Mouse (Mus musculus) ES-E14 (cell line): Measurements from ENCODE around the gene Abhd5. TPM values are rescaled to one million over a fixed set of nuclear protein-coding genes. Genes with fewer than 3 reads are reported as not detected.

ENCODE experiments used
- DNase-seq: peaks from one replicate; pipeline ENCODE4 v3.0.0-alpha.2; 2013; ENCODE audit warnings: low read depth, low spot score
- H3K27ac ChIP-seq: 2 replicates; pipeline ENCODE4 v1.5.1; 2012; ENCODE audit warnings: low read depth, mild to moderate bottlenecking, low read length, moderate library complexity, mixed read lengths; ENCODE audit not compliant: poor library complexity, insufficient read depth, severe bottlenecking
- H3K36me3 ChIP-seq: 2 replicates; pipeline ENCODE4 v1.6.1; 2012; ENCODE audit warnings: mild to moderate bottlenecking, low read length, moderate library complexity, mixed read lengths; ENCODE audit not compliant: control insufficient read depth, poor library complexity, insufficient read depth, severe bottlenecking
- H3K4me1 ChIP-seq, 2 experiments: fragments of 150-350 bp in 1 of 2; sonication (generic) in 1 of 2; 2 replicates each; pipeline ENCODE4 v1.6.1; 2012; ENCODE audit warnings: low read length in 2 of 2, mild to moderate bottlenecking in 1 of 2, mixed read lengths in 1 of 2; ENCODE audit not compliant: control insufficient read depth in 2 of 2, insufficient read depth in 2 of 2, poor library complexity in 1 of 2
- H3K4me3 ChIP-seq, 2 experiments: fragments of 150-350 bp in 1 of 2; sonication (generic) in 1 of 2; 2 replicates each; pipeline ENCODE4 v1.5.1; 2012; ENCODE audit warnings: low read length in 2 of 2, low read depth in 1 of 2, mild to moderate bottlenecking in 1 of 2, mixed read lengths in 1 of 2; ENCODE audit not compliant: insufficient read depth in 1 of 2, poor library complexity in 1 of 2, severe bottlenecking in 1 of 2
- H3K9ac ChIP-seq: 2 replicates; pipeline ENCODE4 v1.6.1; 2012; ENCODE audit warnings: low read depth, mild to moderate bottlenecking, low read length, mixed read lengths; ENCODE audit not compliant: poor library complexity, insufficient read depth, severe bottlenecking
- H3K9me3 ChIP-seq: fragments of 150-350 bp; sonication (generic); 2 replicates; pipeline ENCODE4 v1.6.1; 2012; ENCODE audit warnings: low read depth, mild to moderate bottlenecking, low read length; ENCODE audit not compliant: control insufficient read depth, insufficient read depth
- CHD2 ChIP-seq: IDR thresholded peaks from 2 replicates; pipeline ENCODE4 v1.6.1; 2014; ENCODE audit warnings: mild to moderate bottlenecking, low read depth, low read length, inconsistent platforms
- HCFC1 ChIP-seq: IDR thresholded peaks from 2 replicates; pipeline ENCODE4 v1.6.1; 2012; ENCODE audit warnings: low read length, inconsistent platforms, borderline replicate concordance; ENCODE audit not compliant: insufficient read depth
- MAFK ChIP-seq: IDR thresholded peaks from 2 replicates; pipeline ENCODE4 v1.6.1; 2014; ENCODE audit warnings: mild to moderate bottlenecking, low read depth, low read length, inconsistent platforms; ENCODE audit not compliant: insufficient read depth
- ZC3H11A ChIP-seq: IDR thresholded peaks from 2 replicates; pipeline ENCODE4 v1.6.1; 2012; ENCODE audit warnings: low read depth, mild to moderate bottlenecking, inconsistent platforms, low read length, borderline replicate concordance
- ZNF384 ChIP-seq: IDR thresholded peaks from 2 replicates; pipeline ENCODE4 v1.6.1; 2012; ENCODE audit warnings: low read depth, low read length, inconsistent platforms
- in situ Hi-C, 2 experiments: fragments of 600-800 bp; cut with MboI; formaldehyde crosslinking; loops; one replicate each; pipeline ENCODE4 v1.15.1; 2025; ENCODE audit warnings: low sequenced_read_pairs in 2 of 2, inconsistent platforms in 1 of 2; ENCODE audit not compliant: unreplicated experiment in 2 of 2
- total RNA-seq: library from RNA; depleted of rRNA; stranded (reverse); fragments of 300-350 nt; gene quantifications from 2 replicates; pipeline ENCODE4 v1.2.3, GENCODE M21; 2012

Gene Abhd5
- total RNA-seq, 1 experiment, result 14.8 TPM

DNA sequence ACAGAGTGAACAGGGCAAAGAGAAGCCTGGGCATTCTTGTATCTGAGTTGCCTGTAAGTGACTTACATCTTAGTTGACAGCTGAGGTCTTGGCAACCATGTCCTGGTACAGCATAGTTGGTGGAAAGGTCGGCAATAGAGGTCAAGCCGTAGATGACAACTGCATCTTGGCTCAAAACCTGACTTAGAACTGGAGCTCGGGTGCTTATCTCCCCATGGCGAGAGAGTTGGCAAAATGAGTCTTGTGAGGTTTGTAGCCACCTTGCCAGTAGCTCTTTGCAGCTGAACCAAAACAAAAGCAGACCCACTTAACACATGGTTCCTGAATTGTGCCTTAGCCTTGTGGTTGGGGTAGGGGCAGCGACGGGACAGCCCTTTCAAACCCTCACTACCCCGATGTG is 8.0 kb upstream of the Abhd5 start:
- no peak for DNase-seq
- Histone ChIP-seq H3K36me3 (no peaks in the 10 kb centered on the region), H3K9me3 (no peaks in the 10 kb centered on the region), H3K27ac (no peak overlapping the region), H3K9ac (no peak overlapping the region), H3K4me1 (no peaks in the 10 kb centered on the region), H3K4me3 (no peak overlapping the region)
- TF ChIP-seq ZC3H11A (no peak), ZNF384 (no peak), MAFK (no peak), CHD2 (no peak), HCFC1 (no peak)
- in situ Hi-C loops, result no loop called here

DNA sequence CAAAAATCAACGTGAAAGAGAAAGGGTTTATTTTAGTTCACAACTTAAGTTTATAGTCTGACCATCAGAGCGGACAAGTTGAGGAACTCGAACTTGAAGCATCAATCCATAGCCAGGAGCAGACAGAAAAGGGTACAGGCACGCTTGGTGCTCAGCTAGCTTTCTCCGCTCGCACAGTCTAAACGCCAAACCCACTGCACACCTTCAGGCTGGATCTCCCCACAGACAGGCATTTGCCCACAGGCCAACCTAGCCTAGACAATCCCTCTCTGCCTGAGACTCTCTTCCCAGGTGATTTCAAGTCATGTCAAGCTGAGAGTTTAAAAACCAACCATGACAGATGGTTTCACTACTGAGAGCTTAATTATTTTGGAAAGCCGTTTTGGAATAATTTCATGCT is 6.8 kb upstream of the Abhd5 start:
- TF ChIP-seq CHD2 (no peak), ZC3H11A (no peak), ZNF384 (no peak), MAFK (no peak), HCFC1 (no peak)
- no peaks in the 10 kb centered on the region for H3K36me3 ChIP-seq
- H3K9me3 ChIP-seq, result no peaks in the 10 kb centered on the region
- in situ Hi-C loops, result no loop called here
- no peaks in the 10 kb centered on the region for H3K4me1 ChIP-seq
- no peak overlapping the region for H3K4me3 ChIP-seq
- no peak for DNase-seq
- no peak overlapping the region for H3K9ac ChIP-seq
- no peak overlapping the region for H3K27ac ChIP-seq

DNA sequence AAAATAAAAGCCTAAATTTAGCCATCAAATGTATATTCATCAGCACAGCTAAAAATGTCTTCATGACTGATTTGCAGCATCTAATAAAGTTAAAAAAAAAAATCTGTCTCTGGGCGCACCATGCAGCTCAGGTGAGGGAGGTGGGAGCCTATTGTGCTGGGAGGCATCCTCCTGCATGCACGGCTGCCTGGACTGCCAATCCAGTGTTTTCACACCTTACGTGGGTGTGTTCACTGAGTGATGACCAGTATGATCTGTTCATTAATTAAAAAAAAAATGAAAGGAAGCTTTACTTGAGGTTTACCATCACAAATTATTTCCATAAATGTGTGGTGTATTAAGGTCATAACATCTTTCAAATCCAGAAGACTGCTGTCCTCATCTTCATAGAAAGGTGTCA is 6.1 kb upstream of the Abhd5 start:
- DNase-seq, result no peak
- Histone ChIP-seq H3K4me3 (no peak overlapping the region), H3K9me3 (no peaks in the 10 kb centered on the region), H3K36me3 (no peaks in the 10 kb centered on the region), H3K9ac (no peak overlapping the region), H3K27ac (no peak overlapping the region), H3K4me1 (no peaks in the 10 kb centered on the region)
- TF ChIP-seq ZNF384 (no peak), CHD2 (no peak), ZC3H11A (no peak), MAFK (no peak), HCFC1 (no peak)
- in situ Hi-C loops, result no loop called here

DNA sequence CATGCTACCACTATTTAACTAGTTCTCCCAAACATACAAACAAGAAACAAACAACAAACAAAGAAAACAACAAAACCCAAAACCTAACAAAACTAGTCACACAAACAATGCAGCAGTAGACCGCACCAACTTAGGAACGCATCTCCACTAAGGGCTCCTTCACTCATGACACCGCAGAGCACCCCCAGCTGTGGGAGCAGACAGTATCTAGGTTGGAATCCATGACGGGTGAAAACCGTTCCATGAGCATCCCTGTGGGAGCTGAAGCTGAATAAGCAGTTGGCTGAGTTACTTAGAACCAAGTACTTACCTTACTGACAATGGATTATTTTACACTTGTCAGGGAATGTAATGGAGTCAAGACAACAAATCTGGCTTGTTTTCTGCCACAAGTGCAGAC is 5.3 kb upstream of the Abhd5 start:
- H3K4me1 ChIP-seq, result no peaks in the 10 kb centered on the region
- no peaks in the 10 kb centered on the region for H3K36me3 ChIP-seq
- H3K4me3 ChIP-seq, result no peak overlapping the region
- in situ Hi-C loops, result no loop called here
- no peaks in the 10 kb centered on the region for H3K9me3 ChIP-seq
- no peak overlapping the region for H3K27ac ChIP-seq
- no peak for TF ChIP-seq CHD2
- no peak for TF ChIP-seq ZC3H11A
- TF ChIP-seq ZNF384, result no peak
- no peak for TF ChIP-seq MAFK
- no peak for TF ChIP-seq HCFC1
- no peak for DNase-seq
- no peak overlapping the region for H3K9ac ChIP-seq

DNA sequence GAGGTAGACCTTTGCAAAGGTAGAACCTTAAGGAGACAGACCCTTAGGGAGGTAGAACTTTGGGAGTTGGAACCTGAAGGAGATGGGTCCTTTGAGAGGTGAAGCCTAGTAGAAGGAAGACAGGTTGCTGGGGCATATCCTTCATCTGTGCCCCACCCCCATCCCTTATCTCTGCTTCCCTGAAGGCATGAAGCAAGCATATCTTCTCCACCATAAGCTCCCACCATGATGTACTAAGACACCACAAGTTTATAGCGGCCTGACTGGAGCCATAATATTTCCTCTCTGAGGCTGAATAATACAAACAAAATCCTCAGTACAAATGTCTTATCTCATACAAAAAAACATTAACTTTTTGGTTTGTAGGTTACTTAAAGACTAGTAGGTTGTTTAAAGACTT is 3.5 kb upstream of the Abhd5 start:
- peaks cover 0 to 4% of the 10 kb centered on the region in 2 experiments; a peak in 1 of 4 replicates for H3K4me1 ChIP-seq
- TF ChIP-seq ZNF384 (no peak), ZC3H11A (no peak), MAFK (no peak), CHD2 (no peak), HCFC1 (no peak)
- H3K9ac ChIP-seq, result no peak overlapping the region
- in situ Hi-C loops, result no loop called here
- H3K4me3 ChIP-seq, result no peak overlapping the region
- H3K9me3 ChIP-seq, result no peaks in the 10 kb centered on the region
- H3K27ac ChIP-seq, result no peak overlapping the region
- DNase-seq, result no peak
- no peaks in the 10 kb centered on the region for H3K36me3 ChIP-seq
